Mouse (Mus musculus) monocyte, adult 59 days (primary cell): ENCODE results near the gene Zfp286. TPM values are rescaled to one million over a fixed set of nuclear protein-coding genes. Genes with fewer than 3 reads are reported as not detected.

Experiments
- total RNA-seq, 2 experiments: library from RNA; stranded (reverse); gene quantifications; one replicate each; pipeline ENCODE4 v1.2.4; 2023

Zfp286 gene
- 1 to 10 TPM in 1 of 2 experiments, under 1 TPM in 1; 0.97 to 1.1 TPM for total RNA-seq

DNA sequence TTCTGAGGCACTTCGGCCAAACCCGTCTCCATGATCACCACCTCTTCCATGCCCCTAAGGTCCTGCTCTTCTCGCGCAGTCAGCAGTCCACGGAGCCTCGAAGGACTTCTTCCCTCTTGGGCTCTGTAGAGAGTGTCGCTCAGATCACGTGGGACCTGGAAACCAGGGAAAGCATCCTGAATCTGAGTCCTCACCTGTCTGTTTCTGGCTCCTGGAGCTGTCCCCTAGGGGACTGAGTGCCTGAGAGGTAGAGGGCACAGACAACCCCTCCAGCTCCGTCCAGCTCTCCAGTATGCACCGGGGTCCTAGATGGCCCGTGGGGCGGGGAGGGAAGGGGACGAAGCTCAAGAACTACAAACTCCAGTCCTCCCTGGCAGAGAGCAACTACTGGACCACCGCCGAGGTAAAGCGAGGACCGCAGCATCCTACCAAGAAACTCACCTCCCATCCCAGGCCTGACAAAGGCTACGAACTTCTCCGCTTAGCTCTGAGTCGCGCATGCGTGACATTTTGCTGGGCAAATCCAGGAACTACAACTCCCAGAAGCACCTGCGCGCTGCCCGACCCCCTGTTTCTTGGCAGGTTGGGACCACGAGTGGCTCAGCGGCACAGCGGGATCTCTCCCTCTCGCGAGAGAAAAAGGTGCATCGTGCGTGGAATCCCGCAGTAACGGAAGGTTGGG lies at the start of gene Zfp286:
Gene Zfp286, minus strand, starts transcription at position 528 of the 682 bp plus-strand sequence.

DNA sequence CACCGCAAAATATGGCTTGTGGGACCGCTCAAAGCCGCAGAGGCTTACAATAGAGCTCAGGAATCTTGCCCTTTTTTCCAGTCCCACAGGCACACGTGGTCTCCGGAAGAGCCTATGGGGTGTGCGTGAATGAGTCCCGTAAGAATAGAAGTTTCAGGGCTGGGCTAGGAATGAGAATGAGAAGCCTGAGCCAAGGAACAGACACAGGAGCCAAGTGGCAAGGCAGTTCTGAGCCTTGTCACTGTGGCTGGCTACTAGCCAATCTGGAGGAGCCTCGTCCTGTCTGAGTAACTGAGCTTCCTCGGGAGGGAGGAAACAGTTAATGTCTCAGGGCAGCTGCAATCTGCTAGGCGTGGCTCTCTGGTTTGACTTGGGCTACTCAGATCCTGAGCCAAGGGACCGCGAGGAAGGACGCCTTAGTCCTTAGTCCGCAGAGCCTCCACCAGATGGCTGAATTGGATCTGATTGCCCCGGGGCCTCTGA lies 30.8 kb upstream of the Zfp286 start, which contains the start of gene Trim16:
Gene Trim16, plus strand, starts transcription at position 173 of the 483 bp plus-strand sequence.

DNA sequence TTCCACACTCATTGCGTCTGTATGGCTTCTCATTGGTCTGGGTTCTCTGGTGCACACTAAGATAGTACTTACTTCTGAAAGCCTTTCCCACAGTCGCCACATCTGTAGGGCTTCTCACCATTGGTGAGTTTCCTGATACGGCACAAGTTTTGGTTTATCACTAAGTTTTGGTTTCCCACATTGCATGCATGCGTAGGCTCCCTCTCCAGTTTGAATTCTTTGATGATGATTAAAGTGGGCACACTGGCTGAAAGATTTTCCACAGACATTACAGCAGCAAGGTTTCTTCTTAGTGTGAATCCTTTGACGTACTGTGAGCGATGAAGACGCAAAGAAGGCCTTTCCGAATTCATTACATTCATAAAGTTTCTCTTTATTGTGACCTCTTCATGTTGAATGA lies 36.5 kb downstream of the Zfp286 start, which contains the start of gene Gm10428:
Gene Gm10428, plus strand, starts transcription at position 321 of the 400 bp plus-strand sequence.

DNA sequence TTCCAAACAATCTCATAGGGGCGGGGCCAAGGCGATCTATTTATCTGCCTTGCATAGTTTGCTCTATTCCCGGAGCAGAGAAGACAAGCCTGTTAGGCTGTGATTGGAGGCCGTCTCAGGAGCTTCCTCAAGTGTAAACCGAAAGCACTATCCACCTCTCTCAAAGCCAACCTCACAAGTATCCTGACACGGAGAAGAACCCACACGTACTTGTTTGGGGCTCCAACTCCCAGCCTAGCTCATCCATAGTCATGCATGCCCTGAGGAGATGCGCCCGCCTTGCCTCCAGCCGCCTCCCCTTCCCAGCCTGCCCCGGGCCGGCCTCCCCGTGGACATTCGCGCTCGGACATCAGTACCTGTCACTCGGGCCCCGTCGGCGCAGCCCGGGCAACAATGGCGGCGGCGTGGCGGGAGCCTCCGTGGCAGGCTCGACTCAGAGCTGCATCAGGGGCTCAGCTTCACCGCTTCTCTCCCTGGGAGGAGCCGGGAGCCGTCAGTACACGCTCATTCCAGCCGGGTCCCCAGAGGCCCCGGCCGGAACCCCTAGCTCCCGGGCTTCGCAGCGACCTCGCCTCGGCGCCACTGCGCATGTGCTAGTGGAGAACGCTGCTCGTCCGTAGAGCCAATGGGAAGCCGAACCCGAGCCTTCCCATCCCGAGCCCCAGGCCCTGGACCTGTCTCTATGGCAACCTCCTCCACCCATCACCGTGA lies 57.8 kb downstream of the Zfp286 start, which contains the start of gene Zfp287:
Gene Zfp287, minus strand, starts transcription at position 595 of the 711 bp plus-strand sequence.

Other genes with a start within 250 kb of the Zfp286 start
- gene Ubb, start 238.3 kb downstream of the Zfp286 start, total RNA-seq: 1,000 to 10,000 TPM; 1,257 to 1,613 TPM
- gene Trpv2, start 215.0 kb downstream of the Zfp286 start, total RNA-seq: 10 to 100 TPM; 65.2 to 68.1 TPM
- 1 to 10 TPM; 4.0 to 5.0 TPM for gene Lrrc75a, start 140.9 kb downstream of the Zfp286 start, total RNA-seq
- 10 to 100 TPM; 19.5 to 19.7 TPM for gene Mmgt2, start 140.8 kb downstream of the Zfp286 start, total RNA-seq
- gene Zfp287, start 57.6 kb downstream of the Zfp286 start, total RNA-seq: 1 to 10 TPM; 1.7 to 2.4 TPM
- gene Gm10428, start 36.4 kb downstream of the Zfp286 start, total RNA-seq: not detected
- gene Trim16, start 30.8 kb upstream of the Zfp286 start, total RNA-seq: 10 to 100 TPM; 15.6 to 18.3 TPM
- gene Fbxw10, start 57.6 kb upstream of the Zfp286 start, total RNA-seq: 1 to 10 TPM; 1.6 to 1.9 TPM
- 10 to 100 TPM; 16.0 to 16.9 TPM for gene Tvp23b, start 90.0 kb upstream of the Zfp286 start, total RNA-seq
- gene Cdrt4, start 161.7 kb upstream of the Zfp286 start, total RNA-seq: not detected